Mouse (Mus musculus): ENCODE data around the gene Zbtb11.

- no peak for TF ChIP-seq TAL1 (IDR thresholded peaks at IDR 0.05; ENCODE audit: low read length)
- TF ChIP-seq GATA1 (IDR thresholded peaks at IDR 0.05; ENCODE audit: low read length): no peak
These were observed 7.3 kb upstream of the Zbtb11 start, which contains the start of gene Rpl24 for GRCm38 (mm10) chr16:55966212-55966871.
